9 mouse cellular contexts compared by ENCODE assay signal in the genomic region with DNA sequence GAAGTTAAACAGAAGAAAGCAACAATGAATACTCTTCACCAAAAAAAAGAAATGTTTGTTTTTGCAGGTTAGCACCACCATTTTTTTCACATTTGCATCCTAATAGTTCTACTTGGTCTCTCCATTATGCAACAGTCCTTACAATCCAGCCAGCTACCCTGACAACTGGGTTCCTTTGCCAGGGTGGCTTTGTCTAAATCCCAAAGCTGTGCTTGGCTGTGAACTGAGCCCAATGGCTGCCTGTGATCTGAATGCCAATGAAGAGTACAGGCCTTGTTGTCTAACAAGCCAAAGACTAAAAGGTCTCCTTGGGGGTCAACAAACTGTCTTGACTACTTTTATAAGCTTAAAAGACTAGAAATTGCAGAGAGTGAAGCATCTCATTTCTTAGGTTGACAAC.
DNase-seq lines count a peak whose midpoint lies in the region; ATAC-seq and TF ChIP-seq lines count a peak whose summit lies in the region.
"Had no signal": no experiment of that assay in that cellular context is flagged by ENCODE, and none has a peak within 500 bp of the region (broad histone marks: within the 10 kb centered on the region; RNA-seq: fewer than 3 reads in every experiment).

No protein-coding gene starts in this region.

- no peaks in the 10 kb centered on the region for H3K27me3 ChIP-seq in forebrain, postnatal 0 days (ENCODE audit: insufficient read depth, low read length)
- no peaks in the 10 kb centered on the region for H3K27me3 ChIP-seq in neural tube, embryonic 12.5 days (replicated peaks)
- no peaks in the 10 kb centered on the region for H3K27me3 ChIP-seq in lung, postnatal 0 days (replicated peaks; ENCODE audit: insufficient read depth, low read length)
- H3K27me3 ChIP-seq in kidney, embryonic 15.5 days, result no peaks in the 10 kb centered on the region
- H3K27me3 ChIP-seq: intestine, embryonic 15.5 days had no signal

- TF ChIP-seq EP300 in lung, postnatal 0 days (IDR thresholded peaks at IDR 0.05), result no peak

- H3K9me3 ChIP-seq in forebrain, postnatal 0 days (ENCODE audit: low read length), result no peaks in the 10 kb centered on the region
- H3K9me3 ChIP-seq in neural tube, embryonic 12.5 days, result no peaks in the 10 kb centered on the region
- no peaks in the 10 kb centered on the region for H3K9me3 ChIP-seq in lung, postnatal 0 days (ENCODE audit: low read length)
- no peaks in the 10 kb centered on the region for H3K9me3 ChIP-seq in kidney, embryonic 15.5 days (replicated peaks)
- H3K9me3 ChIP-seq: intestine, embryonic 15.5 days had no signal

- H3K27ac ChIP-seq in forebrain, postnatal 0 days (ENCODE audit: low read depth, low read length), result no peak overlapping the region
- H3K27ac ChIP-seq in neural tube, embryonic 12.5 days, result no peak overlapping the region
- H3K27ac ChIP-seq in lung, postnatal 0 days (ENCODE audit: low read length), result no peak overlapping the region
- no peak overlapping the region for H3K27ac ChIP-seq in kidney, embryonic 15.5 days
- H3K27ac ChIP-seq: intestine, embryonic 15.5 days; stomach, postnatal 0 days had no signal

- H3K4me1 ChIP-seq in forebrain, postnatal 0 days (ENCODE audit: insufficient read depth), result peaks cover 7% of the 10 kb centered on the region; the same call in 1 of the 2 replicates
- peaks cover 9% of the 10 kb centered on the region; the same call in 1 of the 2 replicates for H3K4me1 ChIP-seq in neural tube, embryonic 12.5 days
- no peaks in the 10 kb centered on the region for H3K4me1 ChIP-seq in lung, postnatal 0 days (ENCODE audit: insufficient read depth, low read depth, low read length)
- H3K4me1 ChIP-seq in kidney, embryonic 15.5 days, result no peaks in the 10 kb centered on the region
- H3K4me1 ChIP-seq: intestine, embryonic 15.5 days had no signal

- H3K4me3 ChIP-seq in forebrain, postnatal 0 days (ENCODE audit: low read depth, low read length), result no peak overlapping the region
- H3K4me3 ChIP-seq in neural tube, embryonic 12.5 days, result no peak overlapping the region
- no peak overlapping the region for H3K4me3 ChIP-seq in lung, postnatal 0 days (ENCODE audit: low read depth, low read length)
- no peak overlapping the region for H3K4me3 ChIP-seq in kidney, embryonic 15.5 days (replicated peaks)
- H3K4me3 ChIP-seq: intestine, embryonic 15.5 days had no signal

- peak; percentile 61 for DNase-seq in cerebellum, adult 9-11 months
- DNase-seq in forebrain, postnatal 0 days, result peak; percentile 77
- DNase-seq in layer of hippocampus, postnatal 36 days, result peak; percentile 50 to 62
- DNase-seq in lung, postnatal 0 days (ENCODE audit: low spot score), result no peak
- no peak for DNase-seq in heart, adult 9 months (ENCODE audit: low spot score in 2 of 2)

- no peak overlapping the region for H3K4me2 ChIP-seq in forebrain, postnatal 0 days (ENCODE audit: low read depth)
- H3K4me2 ChIP-seq in neural tube, embryonic 12.5 days (replicated peaks), result no peak overlapping the region
- H3K4me2 ChIP-seq in lung, postnatal 0 days (replicated peaks; ENCODE audit: low read depth, low read length), result no peak overlapping the region
- H3K4me2 ChIP-seq in kidney, embryonic 15.5 days, result no peak overlapping the region
- H3K4me2 ChIP-seq: intestine, embryonic 15.5 days had no signal

- no peaks in the 10 kb centered on the region for H3K36me3 ChIP-seq in forebrain, postnatal 0 days (ENCODE audit: insufficient read depth)
- no peaks in the 10 kb centered on the region for H3K36me3 ChIP-seq in neural tube, embryonic 12.5 days
- no peaks in the 10 kb centered on the region for H3K36me3 ChIP-seq in lung, postnatal 0 days (ENCODE audit: insufficient read depth, low read length)
- no peaks in the 10 kb centered on the region for H3K36me3 ChIP-seq in kidney, embryonic 15.5 days
- H3K36me3 ChIP-seq: intestine, embryonic 15.5 days had no signal

- H3K9ac ChIP-seq in forebrain, postnatal 0 days, result no peak overlapping the region
- H3K9ac ChIP-seq in neural tube, embryonic 12.5 days, result no peak overlapping the region
- no peak overlapping the region for H3K9ac ChIP-seq in lung, postnatal 0 days (replicated peaks; ENCODE audit: low read depth)
- no peak overlapping the region for H3K9ac ChIP-seq in kidney, embryonic 15.5 days
- H3K9ac ChIP-seq: intestine, embryonic 15.5 days had no signal

- peak; percentile 95 for ATAC-seq in forebrain, postnatal 0 days
- ATAC-seq in neural tube, embryonic 12.5 days (ENCODE audit: low FRiP score, low read depth), result peak; percentile 89
- no peak for ATAC-seq in lung, postnatal 0 days
- no peak for ATAC-seq in kidney, embryonic 15.5 days (replicated peaks; ENCODE audit: low FRiP score)
- ATAC-seq: intestine, embryonic 15.5 days had no signal

- TF ChIP-seq CTCF in forebrain, postnatal 0 days (IDR thresholded peaks at IDR 0.05; ENCODE audit: low read depth), result no peak
- no peak for TF ChIP-seq CTCF in lung, postnatal 0 days (IDR thresholded peaks at IDR 0.05)

Comparison
In these comparisons a context has a peak if more than half of its experiments do, and no peak if none do; other contexts are left out.
1. DNase-seq: peak in cerebellum, adult 9-11 months (single experiment), forebrain, postnatal 0 days (single experiment) and layer of hippocampus, postnatal 36 days (2 of 2); none in lung, postnatal 0 days (single experiment) and heart, adult 9 months (0 of 2).
2. ATAC-seq: peak in forebrain, postnatal 0 days (single experiment) and neural tube, embryonic 12.5 days (single experiment); none in lung, postnatal 0 days (single experiment) and kidney, embryonic 15.5 days (single experiment).